ENCODE assay signal across 10 mouse cellular contexts in genomic region chr1:42243878-42244277, GRCm38 (mm10).
DNase-seq lines count a peak whose midpoint lies in the region; ATAC-seq and TF ChIP-seq lines count a peak whose summit lies in the region.
"Had no signal": no experiment of that assay in that cellular context is flagged by ENCODE, and none has a peak within 500 bp of the region (broad histone marks: within the 10 kb centered on the region; RNA-seq: fewer than 3 reads in every experiment).

No protein-coding gene starts in this region.

- ATAC-seq in lung, embryonic 14.5 days (ENCODE audit: insufficient read depth): peak; percentile 28; the same call in 1 of the 2 replicates
- peak; percentile 83 for ATAC-seq in forebrain, embryonic 16.5 days
- ATAC-seq in stomach, postnatal 0 days (ENCODE audit: low FRiP score, low TSS enrichment): 0 out of 2 replicates have a peak, but pooled peaks have one; percentile 10

- intact Hi-C loops in left cerebral cortex, postnatal 36 days (cut with DNase I): no loop called here

- no peaks in the 10 kb centered on the region for H3K36me3 ChIP-seq in lung, embryonic 14.5 days (ENCODE audit: insufficient read depth)
- no peaks in the 10 kb centered on the region for H3K36me3 ChIP-seq in forebrain, embryonic 16.5 days (ENCODE audit: control insufficient read depth, insufficient read depth)
- no peaks in the 10 kb centered on the region for H3K36me3 ChIP-seq in stomach, postnatal 0 days (ENCODE audit: control insufficient read depth, insufficient read depth, low read length)

- H3K27ac ChIP-seq in lung, embryonic 14.5 days (ENCODE audit: low read depth): no peak overlapping the region
- peak overlapping the region; percentile 87 for H3K27ac ChIP-seq in forebrain, embryonic 16.5 days (ENCODE audit: low read length)
- H3K27ac ChIP-seq in stomach, postnatal 0 days (replicated peaks): no peak overlapping the region
- H3K27ac ChIP-seq: macrophage had no signal

- no peaks in the 10 kb centered on the region; the same call in 1 of the 2 replicates for H3K4me1 ChIP-seq in lung, embryonic 14.5 days (ENCODE audit: insufficient read depth)
- H3K4me1 ChIP-seq in forebrain, embryonic 16.5 days (replicated peaks; ENCODE audit: control insufficient read depth, insufficient read depth, low read length): peaks cover 27% of the 10 kb centered on the region
- no peaks in the 10 kb centered on the region for H3K4me1 ChIP-seq in stomach, postnatal 0 days (replicated peaks; ENCODE audit: control insufficient read depth, insufficient read depth)

- H3K4me2 ChIP-seq in lung, embryonic 14.5 days: peak overlapping the region; percentile 31
- H3K4me2 ChIP-seq in forebrain, embryonic 16.5 days (ENCODE audit: low read length): peak overlapping the region; percentile 50
- no peak overlapping the region for H3K4me2 ChIP-seq in stomach, postnatal 0 days (replicated peaks; ENCODE audit: low read depth)

- no peak overlapping the region for H3K4me3 ChIP-seq in lung, embryonic 14.5 days (ENCODE audit: low read depth, low read length)
- H3K4me3 ChIP-seq in forebrain, embryonic 16.5 days (replicated peaks; ENCODE audit: low read length): peak overlapping the region; percentile 22
- H3K4me3 ChIP-seq in stomach, postnatal 0 days (ENCODE audit: low read depth, low read length): no peak overlapping the region

- 14% methylated on average over 14 of the region's 14 CpGs for WGBS in lung, embryonic 14.5 days
- 2% methylated on average over 14 of the region's 14 CpGs for WGBS in forebrain, embryonic 16.5 days
- WGBS in stomach, postnatal 0 days: 25% methylated on average over 14 of the region's 14 CpGs

- no peak overlapping the region for H3K9ac ChIP-seq in lung, embryonic 14.5 days
- peak overlapping the region; percentile 53 for H3K9ac ChIP-seq in forebrain, embryonic 16.5 days (replicated peaks; ENCODE audit: low read depth, low read length)
- no peak overlapping the region for H3K9ac ChIP-seq in stomach, postnatal 0 days (ENCODE audit: low read length)

- DNase-seq in lung, embryonic 14.5 days: no peak
- DNase-seq in lung, postnatal 25 days (ENCODE audit: low spot score): no peak
- DNase-seq in mesoderm, embryonic 11.5 days (ENCODE audit: low read depth, low spot score): peak; percentile 78
- no peak for DNase-seq in stomach, postnatal 0 days (ENCODE audit: low spot score)
- no peak for DNase-seq in lung, postnatal 4 days
- no peak for DNase-seq in left cerebral cortex, postnatal 36 days (ENCODE audit: low spot score in 2 of 2)
- DNase-seq in cerebellum, postnatal 4 days (ENCODE audit: low spot score in 2 of 2): no peak
- DNase-seq: thymus, postnatal 25 days had no signal

- no peaks in the 10 kb centered on the region for H3K27me3 ChIP-seq in lung, embryonic 14.5 days (ENCODE audit: insufficient read depth, low read length)
- H3K27me3 ChIP-seq in forebrain, embryonic 16.5 days (replicated peaks; ENCODE audit: control insufficient read depth, insufficient read depth, low read length): no peaks in the 10 kb centered on the region
- H3K27me3 ChIP-seq in stomach, postnatal 0 days (ENCODE audit: control insufficient read depth, insufficient read depth, low read length): no peaks in the 10 kb centered on the region

- TF ChIP-seq CTCF in lung, embryonic 14.5 days (IDR thresholded peaks at IDR 0.05; ENCODE audit: low read depth): no peak
- no peak for TF ChIP-seq CTCF in stomach, postnatal 0 days (IDR thresholded peaks at IDR 0.05; ENCODE audit: low read depth)

- no peaks in the 10 kb centered on the region for H3K9me3 ChIP-seq in lung, embryonic 14.5 days (ENCODE audit: low read depth, low read length)
- H3K9me3 ChIP-seq in forebrain, embryonic 16.5 days (ENCODE audit: control insufficient read depth, low read length): no peaks in the 10 kb centered on the region
- no peaks in the 10 kb centered on the region for H3K9me3 ChIP-seq in stomach, postnatal 0 days (ENCODE audit: control insufficient read depth, low read length)

- TF ChIP-seq EP300 in stomach, postnatal 0 days (optimal IDR thresholded peaks at IDR 0.05): no peak

Comparison
In these comparisons a context has a peak if more than half of its experiments do, and no peak if none do; other contexts are left out.
1. ATAC-seq: peak in every context shown above with its lines; median percentile 83 in forebrain, embryonic 16.5 days; 28 in lung, embryonic 14.5 days; 10 in stomach, postnatal 0 days.